Mouse (Mus musculus): ENCODE measurements around the gene Nup214. TPM values are rescaled to one million over a fixed set of nuclear protein-coding genes. Genes with fewer than 3 reads are reported as not detected.
"Not testable (repeated sequence)": the region's sequence is repeated elsewhere in the genome, so short reads cannot be mapped to it uniquely, and the experiment has no call there.

Nup214 gene
- polyA plus RNA-seq, 1 experiment = 91.9 TPM

DNA sequence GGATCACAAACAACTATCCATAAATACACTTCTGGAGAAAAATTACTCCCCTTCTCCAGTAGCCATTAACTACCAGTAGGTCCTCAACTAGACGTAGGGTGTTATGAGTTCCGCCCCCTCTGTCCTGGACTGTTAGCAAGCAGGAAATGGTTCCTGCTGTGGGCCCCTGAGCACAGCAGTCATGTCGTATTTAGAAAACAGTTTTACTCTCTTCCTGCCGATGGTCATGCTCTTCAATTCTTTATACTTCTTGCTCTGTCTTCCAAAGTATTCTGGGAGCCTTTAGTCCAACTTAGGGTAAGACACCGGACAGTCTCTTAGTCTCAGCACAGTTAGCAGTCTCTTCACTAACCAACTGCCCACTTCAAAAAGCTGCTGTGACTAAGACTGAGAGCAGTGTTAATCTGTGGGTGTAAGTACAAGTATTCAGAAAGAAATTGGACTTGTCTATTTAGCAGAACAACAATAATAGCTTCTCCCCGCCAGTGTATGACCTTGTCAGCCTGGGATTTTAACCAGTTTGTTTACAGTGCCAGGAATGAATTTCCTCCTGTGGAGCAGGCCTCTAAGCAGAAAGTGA lies 63.1 kb downstream of the Nup214 start:
- H3K4me3 ChIP-seq (ENCODE audit: low read depth, low read length) = no peak overlapping the region
- no peaks in the 10 kb centered on the region for H3K27me3 ChIP-seq (ENCODE audit: control insufficient read depth, insufficient read depth, low read length, poor library complexity, severe bottlenecking)
- H3K9ac ChIP-seq (ENCODE audit: low read depth, poor library complexity, severe bottlenecking) = no peak overlapping the region
- H3K27ac ChIP-seq (ENCODE audit: insufficient read depth, low read length) = no peak overlapping the region
- H3K9me3 ChIP-seq (replicated peaks; ENCODE audit: control insufficient read depth, insufficient read depth, low read length, poor library complexity, severe bottlenecking) = no peaks in the 10 kb centered on the region
- no peaks in the 10 kb centered on the region for H3K4me1 ChIP-seq (ENCODE audit: control insufficient read depth, insufficient read depth, low read length)
- peaks cover 53% of the 10 kb centered on the region for H3K36me3 ChIP-seq (ENCODE audit: control insufficient read depth, insufficient read depth, low read length, poor library complexity, severe bottlenecking)
- TF ChIP-seq CTCF (IDR thresholded peaks at IDR 0.05; ENCODE audit: low read depth, low read length) (no peak), POLR2A (IDR thresholded peaks at IDR 0.05; ENCODE audit: insufficient read depth, low read length) (no peak), EP300 (IDR thresholded peaks at IDR 0.05; ENCODE audit: insufficient read depth, low read depth, low read length) (no peak)

DNA sequence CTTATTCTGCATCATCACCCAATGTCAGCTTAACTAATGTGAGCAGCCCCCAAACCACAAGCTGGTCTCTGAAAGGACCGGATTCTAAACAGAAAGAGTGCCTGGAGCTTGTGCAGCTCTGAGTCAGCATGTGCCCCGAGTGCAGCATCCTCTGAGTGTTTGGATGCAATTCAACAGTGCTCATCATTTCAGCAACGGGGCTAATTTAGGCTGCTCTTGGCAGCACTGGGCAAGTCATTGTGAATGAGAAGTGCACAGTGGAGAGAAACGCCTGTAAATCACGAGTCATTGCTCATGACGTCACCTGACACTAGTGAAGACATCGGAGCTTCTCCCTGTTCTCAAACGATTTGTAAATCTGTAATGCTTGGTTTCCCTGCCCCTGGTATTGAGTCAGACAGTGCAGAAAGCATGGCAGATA lies 64.4 kb downstream of the Nup214 start:
- Histone ChIP-seq H3K4me1 (ENCODE audit: control insufficient read depth, insufficient read depth, low read length) (no peaks in the 10 kb centered on the region), H3K27ac (ENCODE audit: insufficient read depth, low read length) (no peak overlapping the region), H3K9ac (ENCODE audit: low read depth, poor library complexity, severe bottlenecking) (no peak overlapping the region), H3K36me3 (ENCODE audit: control insufficient read depth, insufficient read depth, low read length, poor library complexity, severe bottlenecking) (peaks cover 51% of the 10 kb centered on the region), H3K9me3 (replicated peaks; ENCODE audit: control insufficient read depth, insufficient read depth, low read length, poor library complexity, severe bottlenecking) (no peaks in the 10 kb centered on the region), H3K27me3 (ENCODE audit: control insufficient read depth, insufficient read depth, low read length, poor library complexity, severe bottlenecking) (no peaks in the 10 kb centered on the region), H3K4me3 (ENCODE audit: low read depth, low read length) (no peak overlapping the region)
- TF ChIP-seq CTCF (IDR thresholded peaks at IDR 0.05; ENCODE audit: low read depth, low read length) = no peak
- no peak for TF ChIP-seq EP300 (IDR thresholded peaks at IDR 0.05; ENCODE audit: insufficient read depth, low read depth, low read length)
- no peak for TF ChIP-seq POLR2A (IDR thresholded peaks at IDR 0.05; ENCODE audit: insufficient read depth, low read length)

DNA sequence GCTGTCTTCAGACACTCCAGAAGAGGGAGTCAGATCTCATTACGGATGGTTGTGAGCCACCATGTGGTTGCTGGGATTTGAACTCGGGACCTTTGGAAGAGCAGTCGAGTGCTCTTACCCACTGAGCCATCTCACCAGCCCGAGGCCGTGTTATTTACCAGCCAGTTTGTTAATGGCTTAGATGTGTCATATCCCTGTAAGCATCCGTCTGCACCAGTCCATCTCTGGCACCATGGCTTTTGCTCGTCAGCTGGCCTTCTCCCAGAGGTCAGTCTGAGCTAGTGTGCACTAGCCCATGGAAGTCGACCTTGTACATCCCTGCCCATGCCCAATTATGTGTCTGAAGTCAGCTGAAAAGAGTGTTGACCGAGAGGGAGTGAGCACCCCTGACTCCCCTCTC lies 66.4 kb downstream of the Nup214 start:
- not testable (repeated sequence) for H3K9ac ChIP-seq (ENCODE audit: low read depth, poor library complexity, severe bottlenecking); H3K4me3 ChIP-seq (ENCODE audit: low read depth, low read length); H3K4me1 ChIP-seq (ENCODE audit: control insufficient read depth, insufficient read depth, low read length); H3K27ac ChIP-seq (ENCODE audit: insufficient read depth, low read length); H3K27me3 ChIP-seq (ENCODE audit: control insufficient read depth, insufficient read depth, low read length, poor library complexity, severe bottlenecking); H3K9me3 ChIP-seq (replicated peaks; ENCODE audit: control insufficient read depth, insufficient read depth, low read length, poor library complexity, severe bottlenecking)
- peaks cover 44% of the 10 kb centered on the region for H3K36me3 ChIP-seq (ENCODE audit: control insufficient read depth, insufficient read depth, low read length, poor library complexity, severe bottlenecking)

DNA sequence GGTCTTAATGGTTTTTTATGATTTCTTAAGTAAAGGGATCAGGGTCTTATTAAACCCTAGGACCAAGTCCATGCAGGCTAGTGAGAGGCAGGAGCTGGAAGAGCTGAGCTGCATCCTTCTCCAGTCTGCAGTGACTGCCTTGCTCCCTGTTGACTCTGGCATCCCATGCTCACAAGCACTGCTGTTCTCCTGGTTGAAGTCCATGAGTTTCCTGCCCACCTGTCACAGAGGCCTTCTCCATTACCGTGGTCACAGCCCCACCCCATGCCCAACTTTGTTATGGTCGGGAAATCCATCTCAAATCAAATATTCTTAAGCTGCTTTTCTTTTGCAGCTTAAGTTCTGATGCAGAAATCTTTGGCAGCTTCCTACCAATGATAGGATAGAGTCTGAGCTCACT lies 66.9 kb downstream of the Nup214 start:
- H3K4me3 ChIP-seq (ENCODE audit: low read depth, low read length) = no peak overlapping the region
- no peaks in the 10 kb centered on the region for H3K27me3 ChIP-seq (ENCODE audit: control insufficient read depth, insufficient read depth, low read length, poor library complexity, severe bottlenecking)
- H3K4me1 ChIP-seq (ENCODE audit: control insufficient read depth, insufficient read depth, low read length) = no peaks in the 10 kb centered on the region
- H3K27ac ChIP-seq (ENCODE audit: insufficient read depth, low read length) = no peak overlapping the region
- TF ChIP-seq EP300 (IDR thresholded peaks at IDR 0.05; ENCODE audit: insufficient read depth, low read depth, low read length) = no peak
- TF ChIP-seq POLR2A (IDR thresholded peaks at IDR 0.05; ENCODE audit: insufficient read depth, low read length) = no peak
- TF ChIP-seq CTCF (IDR thresholded peaks at IDR 0.05; ENCODE audit: low read depth, low read length) = no peak
- H3K9me3 ChIP-seq (replicated peaks; ENCODE audit: control insufficient read depth, insufficient read depth, low read length, poor library complexity, severe bottlenecking) = no peaks in the 10 kb centered on the region
- no peak overlapping the region for H3K9ac ChIP-seq (ENCODE audit: low read depth, poor library complexity, severe bottlenecking)
- H3K36me3 ChIP-seq (ENCODE audit: control insufficient read depth, insufficient read depth, low read length, poor library complexity, severe bottlenecking) = peaks cover 42% of the 10 kb centered on the region

DNA sequence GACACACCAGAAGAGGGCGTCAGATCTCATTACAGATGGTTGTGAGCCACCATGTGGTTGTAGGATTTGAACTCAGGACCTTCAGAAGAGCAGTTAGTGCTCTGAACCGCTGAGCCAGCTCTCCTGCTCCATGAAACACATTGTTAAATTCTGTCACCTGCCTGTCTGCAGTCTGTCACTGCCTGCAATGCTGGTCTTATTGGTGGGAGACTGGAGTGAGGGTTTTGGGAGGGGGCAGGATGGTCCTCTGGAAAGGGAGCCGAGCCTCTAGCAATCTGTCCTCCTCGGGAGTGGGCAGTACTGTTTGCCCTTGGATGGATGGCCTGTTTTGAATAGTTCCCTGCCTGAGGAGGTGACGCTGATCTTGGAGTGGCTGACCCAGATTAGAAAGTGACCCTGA lies 69.6 kb downstream of the Nup214 start:
- H3K36me3 ChIP-seq (ENCODE audit: control insufficient read depth, insufficient read depth, low read length, poor library complexity, severe bottlenecking) = peaks cover 42% of the 10 kb centered on the region
- TF ChIP-seq EP300 (IDR thresholded peaks at IDR 0.05; ENCODE audit: insufficient read depth, low read depth, low read length) (no peak), CTCF (IDR thresholded peaks at IDR 0.05; ENCODE audit: low read depth, low read length) (no peak)
- H3K9ac ChIP-seq (ENCODE audit: low read depth, poor library complexity, severe bottlenecking) = no peak overlapping the region
- no peaks in the 10 kb centered on the region for H3K27me3 ChIP-seq (ENCODE audit: control insufficient read depth, insufficient read depth, low read length, poor library complexity, severe bottlenecking)
- no peak overlapping the region for H3K27ac ChIP-seq (ENCODE audit: insufficient read depth, low read length)
- H3K4me3 ChIP-seq (ENCODE audit: low read depth, low read length) = no peak overlapping the region
- no peaks in the 10 kb centered on the region for H3K9me3 ChIP-seq (replicated peaks; ENCODE audit: control insufficient read depth, insufficient read depth, low read length, poor library complexity, severe bottlenecking)
- no peaks in the 10 kb centered on the region for H3K4me1 ChIP-seq (ENCODE audit: control insufficient read depth, insufficient read depth, low read length)

DNA sequence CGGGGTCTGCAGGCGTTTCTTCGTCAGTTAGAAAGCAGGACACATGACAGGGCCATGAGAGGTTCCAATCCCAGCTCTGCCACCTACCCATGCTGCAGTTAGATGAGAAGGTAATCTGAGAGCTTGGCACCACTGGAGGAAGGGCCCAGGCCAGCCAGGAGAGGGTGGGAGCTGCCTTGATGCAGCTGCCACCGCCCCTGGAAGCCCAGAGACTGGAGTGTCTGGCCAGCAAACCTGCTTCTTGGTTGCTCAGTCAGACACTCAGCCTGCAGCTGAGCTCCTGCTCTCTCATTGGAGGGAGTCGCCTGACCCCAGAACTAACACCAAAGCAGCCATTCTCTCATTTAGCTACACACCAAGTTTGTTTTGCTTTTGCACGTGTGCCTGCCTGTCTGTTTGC lies 71.1 kb downstream of the Nup214 start:
- H3K9ac ChIP-seq (ENCODE audit: low read depth, poor library complexity, severe bottlenecking) = no peak overlapping the region

More for the DNA sequence above, 71.1 kb downstream of the Nup214 start:
- no peak overlapping the region for H3K27ac ChIP-seq (ENCODE audit: insufficient read depth, low read length)
- H3K27me3 ChIP-seq (ENCODE audit: control insufficient read depth, insufficient read depth, low read length, poor library complexity, severe bottlenecking) = no peaks in the 10 kb centered on the region
- H3K4me3 ChIP-seq (ENCODE audit: low read depth, low read length) = no peak overlapping the region
- TF ChIP-seq EP300 (IDR thresholded peaks at IDR 0.05; ENCODE audit: insufficient read depth, low read depth, low read length) = no peak
- TF ChIP-seq CTCF (IDR thresholded peaks at IDR 0.05; ENCODE audit: low read depth, low read length) = no peak
- TF ChIP-seq POLR2A (IDR thresholded peaks at IDR 0.05; ENCODE audit: insufficient read depth, low read length) = no peak
- no peaks in the 10 kb centered on the region for H3K9me3 ChIP-seq (replicated peaks; ENCODE audit: control insufficient read depth, insufficient read depth, low read length, poor library complexity, severe bottlenecking)
- no peaks in the 10 kb centered on the region for H3K4me1 ChIP-seq (ENCODE audit: control insufficient read depth, insufficient read depth, low read length)
- H3K36me3 ChIP-seq (ENCODE audit: control insufficient read depth, insufficient read depth, low read length, poor library complexity, severe bottlenecking) = peaks cover 37% of the 10 kb centered on the region

Data from ES-Bruce4 (cell line).